Comparison of ENCODE assay signal across 8 mouse cellular contexts in genomic region chr5:134098976-134099375, GRCm38 (mm10). TPM values are rescaled to one million over a fixed set of nuclear protein-coding genes. Genes with fewer than 3 reads are reported as not detected.
DNase-seq lines count a peak whose midpoint lies in the region; ATAC-seq and TF ChIP-seq lines count a peak whose summit lies in the region.

No protein-coding gene starts in this region.

- TF ChIP-seq CTCF in thymus, adult 2 months (IDR thresholded peaks at IDR 0.05; ENCODE audit: borderline replicate concordance, control insufficient read depth, extremely low read depth, insufficient read depth, low read length, poor library complexity), result no peak

- no peak for TF ChIP-seq POLR2A in thymus, adult 2 months (IDR thresholded peaks at IDR 0.05; ENCODE audit: control insufficient read depth, extremely low read depth, insufficient read depth, low read length, poor library complexity)

- H3K4me2 ChIP-seq in embryonic facial prominence, embryonic 12.5 days (replicated peaks), result peak overlapping the region; percentile 92
- H3K4me2 ChIP-seq in hindbrain, embryonic 11.5 days (replicated peaks; ENCODE audit: low read depth, low read length), result peak overlapping the region; percentile 79
- peak overlapping the region; percentile 90 for H3K4me2 ChIP-seq in midbrain, embryonic 14.5 days (ENCODE audit: low read length)

- peaks cover 26% of the 10 kb centered on the region for H3K4me1 ChIP-seq in embryonic facial prominence, embryonic 12.5 days
- H3K4me1 ChIP-seq in hindbrain, embryonic 11.5 days (replicated peaks; ENCODE audit: control insufficient read depth, insufficient read depth, low read length), result no peaks in the 10 kb centered on the region
- H3K4me1 ChIP-seq in midbrain, embryonic 14.5 days (ENCODE audit: control insufficient read depth, insufficient read depth, low read length), result peaks cover 14% of the 10 kb centered on the region
- H3K4me1 ChIP-seq in thymus, adult 2 months (replicated peaks; ENCODE audit: control insufficient read depth, insufficient read depth, low read length), result peaks cover 5% of the 10 kb centered on the region; the same call in 1 of the 2 replicates

- DNase-seq in adrenal gland, adult 18-20 months (ENCODE audit: low spot score in 2 of 2), result peak; percentile 16 to 24
- no peak for DNase-seq in adrenal gland, adult 2 months
- DNase-seq in 3T3-L1 (ENCODE audit: low read depth, low spot score), result peak; percentile 12
- no peak for DNase-seq in hindbrain, embryonic 11.5 days (ENCODE audit: low spot score)
- DNase-seq in layer of hippocampus, postnatal 36 days, result peak; percentile 42 to 60
- DNase-seq in midbrain, embryonic 14.5 days, result peak; percentile 70
- peak; percentile 39 for DNase-seq in thymus, adult 2 months

- H3K9ac ChIP-seq in embryonic facial prominence, embryonic 12.5 days, result peak overlapping the region; percentile 72
- peak overlapping the region; percentile 56 for H3K9ac ChIP-seq in hindbrain, embryonic 11.5 days (ENCODE audit: low read depth, low read length)
- peak overlapping the region; percentile 82 for H3K9ac ChIP-seq in midbrain, embryonic 14.5 days (replicated peaks; ENCODE audit: low read length)

- no peaks in the 10 kb centered on the region for H3K27me3 ChIP-seq in embryonic facial prominence, embryonic 12.5 days
- no peaks in the 10 kb centered on the region for H3K27me3 ChIP-seq in hindbrain, embryonic 11.5 days (ENCODE audit: control insufficient read depth, insufficient read depth, low read length)
- H3K27me3 ChIP-seq in midbrain, embryonic 14.5 days (ENCODE audit: control insufficient read depth, insufficient read depth, low read length), result no peaks in the 10 kb centered on the region
- no peaks in the 10 kb centered on the region for H3K27me3 ChIP-seq in thymus, adult 2 months (ENCODE audit: control insufficient read depth, insufficient read depth, low read length)

- no peaks in the 10 kb centered on the region for H3K36me3 ChIP-seq in embryonic facial prominence, embryonic 12.5 days
- no peaks in the 10 kb centered on the region for H3K36me3 ChIP-seq in hindbrain, embryonic 11.5 days (ENCODE audit: control insufficient read depth, insufficient read depth, low read length)
- H3K36me3 ChIP-seq in midbrain, embryonic 14.5 days (ENCODE audit: control insufficient read depth, insufficient read depth, low read length), result no peaks in the 10 kb centered on the region
- no peaks in the 10 kb centered on the region for H3K36me3 ChIP-seq in thymus, adult 2 months (ENCODE audit: control insufficient read depth, insufficient read depth, low read length)

- H3K27ac ChIP-seq in embryonic facial prominence, embryonic 12.5 days, result peak overlapping the region; percentile 73
- H3K27ac ChIP-seq in hindbrain, embryonic 11.5 days (ENCODE audit: low read depth, low read length), result peak overlapping the region; percentile 42; the same call in 1 of the 2 replicates
- peak overlapping the region; percentile 91 for H3K27ac ChIP-seq in midbrain, embryonic 14.5 days (replicated peaks; ENCODE audit: low read depth, low read length)
- H3K27ac ChIP-seq in thymus, adult 2 months (ENCODE audit: control insufficient read depth, insufficient read depth, low read length), result no peak overlapping the region

- under 1% methylated on average over 17 of the region's 17 CpGs for WGBS in embryonic facial prominence, embryonic 12.5 days
- WGBS in hindbrain, embryonic 11.5 days, result 0% methylated on average over 17 of the region's 17 CpGs
- WGBS in midbrain, embryonic 14.5 days, result under 1% methylated on average over 17 of the region's 17 CpGs
- WGBS in thymus, adult 2 months, result under 1% methylated on average over 17 of the region's 17 CpGs

- no peaks in the 10 kb centered on the region for H3K9me3 ChIP-seq in embryonic facial prominence, embryonic 12.5 days
- H3K9me3 ChIP-seq in hindbrain, embryonic 11.5 days (ENCODE audit: control insufficient read depth, low read length), result no peaks in the 10 kb centered on the region
- H3K9me3 ChIP-seq in midbrain, embryonic 14.5 days (ENCODE audit: control insufficient read depth, low read length), result no peaks in the 10 kb centered on the region

- ATAC-seq in embryonic facial prominence, embryonic 12.5 days (ENCODE audit: insufficient number of reproducible peaks, insufficient read depth, low FRiP score, low TSS enrichment), result 0 out of 2 replicates have a peak, but pooled peaks have one; percentile 22
- peak; percentile 65 for ATAC-seq in hindbrain, embryonic 11.5 days (ENCODE audit: low FRiP score)
- peak; percentile 73 for ATAC-seq in midbrain, embryonic 14.5 days (ENCODE audit: low FRiP score, low TSS enrichment)

- peak overlapping the region; percentile 65 for H3K4me3 ChIP-seq in embryonic facial prominence, embryonic 12.5 days
- peak overlapping the region; percentile 60 for H3K4me3 ChIP-seq in hindbrain, embryonic 11.5 days (ENCODE audit: low read depth, low read length)
- peak overlapping the region; percentile 81 for H3K4me3 ChIP-seq in midbrain, embryonic 14.5 days (replicated peaks; ENCODE audit: low read depth, low read length)
- peak overlapping the region; percentile 42 for H3K4me3 ChIP-seq in thymus, adult 2 months (ENCODE audit: control insufficient read depth, insufficient read depth, low read length)

RNA-seq across cellular contexts. Expression of gene Castor2, which starts 0.5 kb away (rescaled TPM):
- 10 to 100 TPM; 12.4 to 14.0 TPM for total RNA-seq in adrenal gland, adult 18-20 months (2021)
- total RNA-seq in adrenal gland, adult 2 months (2021), result 10 to 100 TPM; 11.4 to 15.5 TPM
- polyA plus RNA-seq in adrenal gland, adult 2 months (2012; rRNA removed), result 6.0 and 6.5 TPM in 2 replicates
- polyA plus RNA-seq in embryonic facial prominence, embryonic 12.5 days (2016; fragmentation: Nextera tagmentation; extraction: Ambion mirVana), result 9.4 and 11.5 TPM in 2 replicates
- 12.3 and 13.2 TPM in 2 replicates for polyA plus RNA-seq in hindbrain, embryonic 11.5 days (2014; fragmentation: Nextera tagmentation; extraction: Ambion mirVana)
- total RNA-seq in layer of hippocampus, postnatal 36 days (2021), result 10 to 100 TPM; 71.5 to 79.3 TPM
- 31.7 and 33.2 TPM in 2 replicates for polyA plus RNA-seq in midbrain, embryonic 14.5 days (2014; fragmentation: Nextera tagmentation; extraction: Ambion mirVana)
- polyA plus RNA-seq in thymus, adult 2 months (2012; rRNA removed), result 15.9 and 18.0 TPM in 2 replicates

Comparison
In these comparisons a context has a peak if more than half of its experiments do, and no peak if none do; other contexts are left out.
1. DNase-seq: peak in adrenal gland, adult 18-20 months (2 of 2), 3T3-L1 (single experiment), layer of hippocampus, postnatal 36 days (2 of 2), midbrain, embryonic 14.5 days (single experiment) and thymus, adult 2 months (single experiment); none in adrenal gland, adult 2 months (single experiment) and hindbrain, embryonic 11.5 days (single experiment).
2. ATAC-seq: peak in every context shown above with its lines; median percentile 73 in midbrain, embryonic 14.5 days; 65 in hindbrain, embryonic 11.5 days; 22 in embryonic facial prominence, embryonic 12.5 days.
3. Peak in every context shown above with its lines, with median percentiles within 50 percentile points of each other: H3K4me2 ChIP-seq, H3K4me3 ChIP-seq and H3K9ac ChIP-seq.